Mouse (Mus musculus) small intestine, adult 2 months (tissue): ENCODE results near the gene Arxes1. TPM values are rescaled to one million over a fixed set of nuclear protein-coding genes. Genes with fewer than 3 reads are reported as not detected.
"Not testable (repeated sequence)": the region's sequence is repeated elsewhere in the genome, so short reads cannot be mapped to it uniquely, and the experiment has no call there.

Experiments used
- H3K27ac ChIP-seq: fragments of 200-500 bp; 2 replicates; pipeline ENCODE4 v1.5.1; 2012; ENCODE audit warnings: low read depth, low read length, control low read depth, inconsistent platforms; ENCODE audit not compliant: insufficient read depth
- H3K27me3 ChIP-seq: fragments of 200-500 bp; 2 replicates; pipeline ENCODE4 v1.6.1; 2012; ENCODE audit warnings: mild to moderate bottlenecking, moderate library complexity, low read length, inconsistent platforms; ENCODE audit not compliant: control insufficient read depth, insufficient read depth
- H3K36me3 ChIP-seq: fragments of 200-500 bp; 2 replicates; pipeline ENCODE4 v1.6.1; 2012; ENCODE audit warnings: mild to moderate bottlenecking, low read length, control low read depth, inconsistent platforms; ENCODE audit not compliant: control insufficient read depth, insufficient read depth
- H3K4me1 ChIP-seq: fragments of 200-500 bp; 2 replicates; pipeline ENCODE4 v1.6.1; 2012; ENCODE audit warnings: low read length, inconsistent platforms, mixed read lengths; ENCODE audit not compliant: control insufficient read depth, insufficient read depth, insufficient read length
- H3K4me3 ChIP-seq: fragments of 200-500 bp; 2 replicates; pipeline ENCODE4 v1.5.1; 2012; ENCODE audit warnings: low read depth, mild to moderate bottlenecking, control low read depth, inconsistent platforms, low read length, moderate library complexity
- CTCF ChIP-seq: fragments of 200-500 bp; IDR thresholded peaks from 2 replicates; pipeline ENCODE4 v1.5.1; 2012; ENCODE audit warnings: low read depth, mild to moderate bottlenecking, control low read depth, inconsistent platforms, low read length, moderate library complexity, mixed read lengths; ENCODE audit not compliant: insufficient replicate concordance, insufficient read length; ENCODE audit errors: extremely low read depth
- POLR2A ChIP-seq: fragments of 200-500 bp; IDR thresholded peaks from 2 replicates; pipeline ENCODE4 v1.6.1; 2012; ENCODE audit warnings: low read depth, mild to moderate bottlenecking, control low read depth, inconsistent platforms, low read length, moderate library complexity
- WGBS: fragments of 180-500 bp; shearing (Covaris S2); methylation state at CpG from one replicate; pipeline ENCODE4 v1.1.7; 2018; 5-methylcytosine and 5-hydroxymethylcytosine counted together
- polyA plus RNA-seq: library from polyadenylated mRNA; depleted of rRNA; stranded (reverse); fragments of >200 nt; gene quantifications from 2 replicates; pipeline ENCODE4 v1.2.3, GENCODE M21; 2012; rRNA removed

Arxes1 gene
- 0.18 TPM in 1 of 2 replicates, not detected in the other for polyA plus RNA-seq

DNA sequence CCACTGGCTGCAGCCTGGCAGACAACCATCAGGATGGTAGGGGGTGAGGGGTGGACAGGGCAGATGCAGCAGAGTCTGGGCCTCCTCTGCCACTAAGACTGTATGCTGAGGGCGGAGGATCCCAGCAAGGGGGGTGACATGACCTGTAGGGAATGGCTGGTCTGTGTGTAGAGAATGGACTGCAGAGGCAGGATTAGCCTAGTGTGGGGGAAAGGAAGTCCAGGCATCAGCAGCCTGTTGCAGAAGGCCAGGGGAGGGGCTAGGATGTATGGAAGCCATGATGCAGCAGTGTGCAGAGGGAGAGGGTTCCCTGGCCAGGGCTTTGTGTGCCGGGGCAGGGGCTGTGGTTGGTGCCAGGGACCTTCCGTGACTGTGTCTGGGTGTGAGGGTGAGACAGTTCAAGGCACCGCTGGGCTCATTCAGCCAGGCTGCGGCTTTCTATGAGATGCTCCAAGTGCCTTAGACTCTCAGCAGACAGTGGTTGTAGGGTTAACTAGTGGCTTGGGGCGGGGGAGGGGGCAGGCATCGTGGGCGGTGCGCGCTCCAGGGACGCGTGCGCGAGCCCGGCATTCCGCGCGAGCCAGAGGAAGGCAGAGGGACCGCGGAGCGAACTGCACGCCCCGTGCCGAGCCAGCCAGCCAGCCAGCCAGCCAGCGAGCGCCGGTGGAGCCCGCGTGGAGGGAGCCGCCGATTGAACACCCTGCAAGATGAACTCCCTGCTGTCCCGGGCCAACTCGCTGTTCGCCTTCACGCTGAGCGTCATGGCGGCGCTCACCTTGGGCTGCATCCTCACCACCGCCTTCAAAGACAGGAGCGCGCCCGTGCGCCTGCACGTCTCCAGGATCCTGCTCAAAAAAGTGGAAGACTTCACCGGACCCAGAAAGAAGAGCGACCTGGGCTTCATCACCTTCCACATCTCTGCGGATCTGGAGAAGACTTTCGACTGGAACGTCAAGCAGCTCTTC lies at the start of gene Arxes1:
Gene Arxes1 (plus strand): TSS at position 569 of the 965 bp plus-strand sequence.
- not testable (repeated sequence) for H3K36me3 ChIP-seq, H3K4me3 ChIP-seq, H3K27ac ChIP-seq, H3K27me3 ChIP-seq, H3K4me1 ChIP-seq
- 15% methylated on average over 10 of the region's 49 CpGs for WGBS

DNA sequence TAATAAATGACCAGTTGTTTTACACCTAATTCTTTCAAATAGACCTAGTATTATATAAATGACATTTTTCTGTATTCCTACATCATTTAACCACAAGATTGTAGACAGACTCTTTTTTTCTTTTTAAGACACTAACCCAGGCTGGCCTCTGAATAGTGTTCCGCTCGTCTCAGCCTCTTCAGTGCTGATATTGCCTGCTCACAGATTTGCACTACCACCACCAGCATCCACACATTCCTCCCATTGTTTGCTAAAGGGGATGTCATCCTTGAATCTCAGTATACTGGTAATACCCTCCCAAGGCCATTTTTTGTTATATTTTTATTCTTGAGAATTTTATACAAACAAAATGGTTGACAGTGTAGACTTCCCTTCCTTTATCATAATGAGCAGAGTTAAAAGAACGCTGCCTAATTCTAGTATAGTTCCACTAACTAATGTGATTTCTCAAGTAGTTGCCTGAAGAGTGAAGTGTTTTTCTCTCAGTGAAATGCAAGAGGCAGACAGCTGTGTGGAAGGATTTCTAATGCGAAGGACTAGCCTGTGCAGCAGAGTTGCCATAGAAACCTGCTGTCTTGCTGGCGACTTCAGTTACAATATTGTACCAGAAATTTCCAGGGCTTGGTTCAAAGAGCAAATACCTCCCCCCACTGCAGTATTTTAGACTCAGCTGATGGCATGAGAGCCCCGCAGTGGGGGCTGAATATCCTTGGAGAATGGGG lies 48.5 kb upstream of the Arxes1 start:
- H3K4me1 ChIP-seq = no peaks in the 10 kb centered on the region
- no peak overlapping the region for H3K4me3 ChIP-seq
- H3K36me3 ChIP-seq = no peaks in the 10 kb centered on the region
- H3K27ac ChIP-seq = no peak overlapping the region
- 77% methylated on average over 6 of the region's 6 CpGs for WGBS
- no peak for TF ChIP-seq CTCF
- TF ChIP-seq POLR2A = no peak
- H3K27me3 ChIP-seq = no peaks in the 10 kb centered on the region

DNA sequence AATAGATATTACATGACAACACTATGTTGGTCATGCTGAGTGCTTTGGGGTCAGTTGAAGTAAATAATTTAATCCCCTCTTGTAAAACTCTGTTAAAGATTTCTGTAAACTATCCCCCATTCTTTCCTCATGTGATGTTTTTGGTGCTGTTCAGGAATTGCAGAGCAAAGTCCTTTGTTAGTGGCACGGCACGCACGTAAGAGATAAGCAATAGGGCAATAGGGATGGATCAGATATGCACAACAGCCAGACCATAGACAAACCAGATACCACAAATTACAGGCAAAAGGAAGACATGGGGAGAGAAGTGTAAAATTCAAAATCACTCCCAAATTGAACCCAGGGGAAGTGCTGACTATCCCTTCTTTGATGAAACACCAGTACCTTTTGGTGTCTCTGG lies 46.9 kb upstream of the Arxes1 start:
- Histone ChIP-seq H3K4me1 (no peaks in the 10 kb centered on the region), H3K4me3 (no peak overlapping the region), H3K27me3 (no peaks in the 10 kb centered on the region), H3K27ac (no peak overlapping the region), H3K36me3 (no peaks in the 10 kb centered on the region)
- WGBS = 54% methylated on average over 3 of the region's 3 CpGs
- TF ChIP-seq POLR2A (no peak), CTCF (no peak)

DNA sequence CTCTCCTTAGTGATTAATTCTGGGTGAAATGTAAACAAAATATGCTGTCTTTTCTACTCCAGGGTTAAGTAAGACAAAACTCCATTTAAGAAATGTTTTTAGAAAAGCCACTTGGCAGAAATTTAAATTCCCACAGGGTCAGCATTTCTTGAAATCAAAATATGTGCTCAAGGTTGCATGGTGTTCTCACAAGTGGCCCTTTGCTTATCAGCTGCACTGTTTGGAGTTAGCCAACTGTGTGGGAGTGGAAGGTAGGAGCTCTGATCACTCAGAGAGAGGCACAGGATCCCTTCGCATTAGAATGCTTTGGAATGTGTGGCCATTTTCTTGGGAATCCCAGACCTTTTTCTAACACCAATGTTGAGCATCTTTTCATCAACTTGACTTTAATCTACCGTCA lies 42.5 kb upstream of the Arxes1 start:
- Histone ChIP-seq H3K4me1 (no peaks in the 10 kb centered on the region), H3K27ac (no peak overlapping the region), H3K36me3 (no peaks in the 10 kb centered on the region), H3K27me3 (no peaks in the 10 kb centered on the region), H3K4me3 (no peak overlapping the region)
- 83% methylated on average over 2 of the region's 2 CpGs for WGBS
- no peak for TF ChIP-seq CTCF

DNA sequence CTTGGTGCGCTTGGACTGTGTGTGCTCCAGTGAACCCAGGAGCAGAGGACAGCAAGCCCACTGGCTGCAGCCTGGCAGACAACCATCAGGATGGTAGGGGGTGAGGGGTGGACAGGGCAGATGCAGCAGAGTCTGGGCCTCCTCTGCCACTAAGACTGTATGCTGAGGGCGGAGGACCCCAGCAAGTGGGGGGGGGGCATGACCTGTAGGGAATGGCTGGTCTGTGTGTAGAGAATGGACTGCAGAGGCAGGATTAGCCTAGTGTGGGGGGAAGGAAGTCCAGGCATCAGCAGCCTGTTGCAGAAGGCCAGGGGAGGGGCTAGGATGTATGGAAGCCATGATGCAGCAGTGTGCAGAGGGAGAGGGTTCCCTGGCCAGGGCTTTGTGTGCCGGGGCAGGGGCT lies 40.0 kb upstream of the Arxes1 start:
- H3K4me1 ChIP-seq, H3K4me3 ChIP-seq, H3K27me3 ChIP-seq, H3K36me3 ChIP-seq, H3K27ac ChIP-seq: not testable (repeated sequence)
- 48% methylated on average over 2 of the region's 3 CpGs for WGBS

DNA sequence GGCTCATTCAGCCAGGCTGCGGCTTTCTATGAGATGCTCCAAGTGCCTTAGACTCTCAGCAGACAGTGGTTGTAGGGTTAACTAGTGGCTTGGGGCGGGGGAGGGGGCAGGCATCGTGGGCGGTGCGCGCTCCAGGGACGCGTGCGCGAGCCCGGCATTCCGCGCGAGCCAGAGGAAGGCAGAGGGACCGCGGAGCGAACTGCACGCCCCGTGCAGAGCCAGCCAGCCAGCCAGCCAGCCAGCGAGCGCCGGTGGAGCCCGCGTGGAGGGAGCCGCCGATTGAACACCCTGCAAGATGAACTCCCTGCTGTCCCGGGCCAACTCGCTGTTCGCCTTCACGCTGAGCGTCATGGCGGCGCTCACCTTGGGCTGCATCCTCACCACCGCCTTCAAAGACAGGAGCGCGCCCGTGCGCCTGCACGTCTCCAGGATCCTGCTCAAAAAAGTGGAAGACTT lies 39.5 kb upstream of the Arxes1 start, which contains the start of gene Arxes2:
Gene Arxes2 (plus strand): TSS at position 161 of the 456 bp plus-strand sequence.
- not testable (repeated sequence) for H3K4me1 ChIP-seq, H3K36me3 ChIP-seq, H3K27ac ChIP-seq, H3K27me3 ChIP-seq
- 0 out of 2 replicates have a peak within 1 kb of the TSS, but pooled peaks have one; percentile 24 for H3K4me3 ChIP-seq
- 10% methylated on average over 11 of the region's 39 CpGs for WGBS

DNA sequence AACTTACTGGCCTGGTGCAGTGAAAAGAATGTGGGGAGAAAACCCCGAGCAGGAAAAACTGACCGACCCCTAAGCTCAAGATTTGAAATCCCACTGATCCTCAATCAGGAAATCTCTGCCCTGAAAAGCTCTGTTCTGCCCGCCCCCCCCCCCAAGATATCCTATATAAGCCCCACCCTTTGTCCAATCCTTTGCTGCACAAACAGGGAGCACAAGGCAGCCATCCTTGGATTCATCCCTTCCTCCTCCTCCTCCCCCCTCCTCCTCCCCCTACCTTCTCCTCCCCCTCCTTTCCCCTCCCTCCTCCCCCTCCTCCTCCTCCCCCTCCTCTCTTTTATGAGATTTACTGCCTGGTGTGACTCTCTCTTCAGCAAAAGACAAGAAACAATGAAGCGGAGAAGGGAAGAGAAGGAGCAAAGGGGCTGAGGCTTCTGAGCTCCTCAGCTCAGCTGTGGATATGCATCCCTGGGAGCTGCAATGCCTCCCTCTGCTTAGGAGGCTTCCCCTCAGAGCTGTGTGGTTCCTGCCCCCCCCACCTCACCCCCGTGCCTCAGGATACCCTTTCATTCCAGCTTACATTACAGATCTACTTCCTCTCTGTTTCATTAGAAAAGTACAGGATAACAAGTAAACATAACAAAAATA lies 25.8 kb upstream of the Arxes1 start:
- no peak for TF ChIP-seq POLR2A
- TF ChIP-seq CTCF = no peak
- WGBS = 41% methylated on average over 4 of the region's 5 CpGs

More for the DNA sequence above, 25.8 kb upstream of the Arxes1 start:
- Histone ChIP-seq H3K4me3 (no peak overlapping the region), H3K36me3 (no peaks in the 10 kb centered on the region), H3K27me3 (no peaks in the 10 kb centered on the region), H3K4me1 (no peaks in the 10 kb centered on the region), H3K27ac (no peak overlapping the region)
